Mouse (Mus musculus) left cerebral cortex, postnatal 36 days (tissue): Measurements from ENCODE around the gene Mob3c. TPM values are rescaled to one million over a fixed set of nuclear protein-coding genes. Genes with fewer than 3 reads are reported as not detected.

Experiments used
- DNase-seq, 2 experiments: peaks; one replicate each; pipeline ENCODE4 v3.0.0; 2021 to 2022; ENCODE audit warnings: low spot score in 2 of 2, mixed read lengths in 1 of 2
- intact Hi-C: fragments of 180-260 bp; cut with DNase I; formaldehyde crosslinking; loops from one replicate; pipeline ENCODE4 v1.15.1; 2025
- total RNA-seq, 2 experiments: library from RNA; stranded (reverse); gene quantifications; 2 replicates each; pipeline ENCODE4 v1.2.3; 2021

Mob3c gene
- 1 to 10 TPM; 3.6 to 4.6 TPM for total RNA-seq

- intact Hi-C loops = loop anchor here (1.0 kb wide), 1 partner anchor 43 kb away; no protein-coding TSS in a partner anchor
- peak; percentile 49 to 60 for DNase-seq
Measured at GRCm38 (mm10) chr4:115827888-115828571, at the start of gene Mob3c. TSS of gene Mob3c (plus strand) at chr4:115828092.

GRCm38 (mm10) chr4:115780269-115780668, 47.6 kb upstream of the Mob3c start:
- intact Hi-C loops = no loop called here
- DNase-seq = peak in 1 of 2 experiments; percentile 23

GRCm38 (mm10) chr4:115780918-115781317, 47.0 kb upstream of the Mob3c start, which contains the start of gene Tex38:
TSS of gene Tex38 (minus strand) at chr4:115781018.
- intact Hi-C loops = no loop called here
- DNase-seq = no peak

- intact Hi-C loops = no loop called here
Measured at GRCm38 (mm10) chr4:115782026-115782805, 45.7 kb upstream of the Mob3c start.

GRCm38 (mm10) chr4:115784769-115785510, 43.0 kb upstream of the Mob3c start, which contains the start of gene Atpaf1:
TSS of gene Atpaf1 (plus strand) at chr4:115784812.
- intact Hi-C loops = loop anchor here (1.0 kb wide), 1 partner anchor 43 kb away; the partner anchor contains the start of gene Mob3c
- DNase-seq = peak; percentile 86 to 90

More at GRCm38 (mm10) chr4:115782026-115782805, 45.7 kb upstream of the Mob3c start:
- no peak for DNase-seq

GRCm38 (mm10) chr4:115785511-115786034, 42.3 kb upstream of the Mob3c start:
- no peak for DNase-seq
- intact Hi-C loops = loop anchor here (1.0 kb wide), 1 partner anchor 43 kb away; the partner anchor contains the start of gene Mob3c

- intact Hi-C loops = no loop called here
- DNase-seq = no peak
Measured at GRCm38 (mm10) chr4:115790864-115791263, 37.0 kb upstream of the Mob3c start.

- intact Hi-C loops = no loop called here
- DNase-seq = no peak
Measured at GRCm38 (mm10) chr4:115795360-115795759, 32.5 kb upstream of the Mob3c start.

GRCm38 (mm10) chr4:115799981-115800380, 27.9 kb upstream of the Mob3c start:
- no peak for DNase-seq
- intact Hi-C loops = no loop called here

- intact Hi-C loops = no loop called here
- no peak for DNase-seq
Measured at GRCm38 (mm10) chr4:115812326-115812725, 15.6 kb upstream of the Mob3c start.

- no peak for DNase-seq
- intact Hi-C loops = no loop called here
Measured at GRCm38 (mm10) chr4:115815606-115816005, 12.3 kb upstream of the Mob3c start.

GRCm38 (mm10) chr4:115820199-115820598, 7.7 kb upstream of the Mob3c start:
- no peak for DNase-seq
- intact Hi-C loops = no loop called here

GRCm38 (mm10) chr4:115820944-115821343, 6.9 kb upstream of the Mob3c start:
- no peak for DNase-seq
- intact Hi-C loops = no loop called here

GRCm38 (mm10) chr4:115821431-115821830, 6.5 kb upstream of the Mob3c start:
- no peak for DNase-seq
- intact Hi-C loops = no loop called here

GRCm38 (mm10) chr4:115821928-115822327, 6.0 kb upstream of the Mob3c start:
- no peak for DNase-seq
- intact Hi-C loops = no loop called here

- no peak for DNase-seq
- intact Hi-C loops = no loop called here
Measured at GRCm38 (mm10) chr4:115824178-115824577, 3.7 kb upstream of the Mob3c start.

- DNase-seq = no peak
- intact Hi-C loops = no loop called here
Measured at GRCm38 (mm10) chr4:115825271-115825670, 2.6 kb upstream of the Mob3c start.

GRCm38 (mm10) chr4:115827066-115827465, 826 bp upstream of the Mob3c start:
- intact Hi-C loops = no loop called here
- no peak for DNase-seq

GRCm38 (mm10) chr4:115827535-115827887, 381 bp upstream of the Mob3c start:
- intact Hi-C loops = no loop called here
- no peak for DNase-seq

- intact Hi-C loops = loop anchor here (1.0 kb wide), 1 partner anchor 43 kb away; no protein-coding TSS in a partner anchor
- DNase-seq = no peak
Measured at GRCm38 (mm10) chr4:115828572-115828902, 645 bp downstream of the Mob3c start.
